Mouse (Mus musculus): Measurements from ENCODE around the gene Kifc1.

Kifc1 gene

DNA sequence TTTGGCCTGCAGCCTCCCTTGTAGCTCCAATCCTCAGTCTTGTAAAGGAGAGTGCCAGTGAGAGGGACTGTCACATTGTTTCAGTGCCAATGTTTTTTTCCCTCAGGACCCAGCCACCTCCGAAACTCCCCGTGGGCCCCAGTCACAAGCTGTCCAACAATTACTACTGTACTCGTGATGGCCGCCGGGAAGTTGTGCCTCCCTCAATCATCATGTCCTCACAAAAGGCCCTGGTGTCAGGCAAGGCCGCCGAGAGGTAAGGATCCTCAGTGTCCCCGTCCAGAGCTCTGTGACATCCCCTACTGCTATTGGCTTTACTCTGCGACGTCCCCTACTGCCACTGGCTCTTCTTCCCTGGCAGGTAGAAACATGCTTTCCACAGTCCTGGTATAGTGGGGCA is 60.9 kb downstream of the Kifc1 start:
- DNase-seq = no peak

DNA sequence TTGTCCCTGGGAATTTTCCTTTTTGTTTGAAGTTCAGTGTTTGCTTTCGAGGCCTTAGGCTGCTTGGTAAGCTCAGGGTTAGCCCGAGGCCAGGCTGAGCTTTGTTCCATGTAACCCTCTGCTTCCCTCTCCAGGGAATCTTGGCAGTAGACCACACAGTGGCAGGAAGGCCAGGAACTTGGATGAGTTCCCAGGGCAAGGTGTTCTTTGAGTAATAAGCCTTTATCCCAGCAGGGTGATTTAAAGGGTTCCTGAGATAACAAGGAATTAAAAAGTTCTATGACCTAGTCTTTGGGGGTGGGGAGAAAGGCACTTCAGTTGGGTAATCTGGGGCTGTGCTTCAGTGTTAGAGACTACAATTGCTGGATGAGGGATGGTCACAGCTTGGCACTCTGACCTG is 61.6 kb downstream of the Kifc1 start:
- DNase-seq = peak; percentile 73 to 79

DNA sequence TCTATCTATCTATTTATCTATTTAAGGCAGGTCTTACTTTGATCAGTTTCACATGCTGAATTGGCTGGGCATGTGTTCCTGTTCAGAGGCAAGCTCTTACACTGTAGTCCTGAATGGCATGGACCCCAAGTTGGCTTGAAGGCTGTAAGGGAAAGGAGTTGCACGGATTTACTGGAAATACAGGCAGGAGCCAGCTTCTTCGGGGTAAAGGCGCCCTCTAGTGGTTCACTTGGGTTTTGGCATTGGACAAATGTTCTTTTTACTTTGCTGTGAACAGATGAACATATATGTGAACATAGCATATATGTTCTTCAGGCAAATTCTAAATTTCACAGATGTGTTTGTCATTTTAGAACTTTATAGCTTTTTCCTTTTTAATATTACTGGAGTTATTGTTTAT is 63.6 kb downstream of the Kifc1 start:
- peak; percentile 58 to 84 for DNase-seq
